Mouse (Mus musculus) gastrocnemius, postnatal 36 days (tissue): Measurements from ENCODE around the gene Eif4h. TPM values are rescaled to one million over a fixed set of nuclear protein-coding genes. Genes with fewer than 3 reads are reported as not detected.
A peak's percentile ranks its signal among the peaks of the same experiment; 100 is the strongest.

Experiments used
- DNase-seq, 2 experiments: peaks; one replicate each; pipeline ENCODE4 v3.0.0; 2022
- intact Hi-C: fragments of 180-260 bp; cut with DNase I; formaldehyde crosslinking; loops from one replicate; pipeline ENCODE4 v1.15.1; 2025
- total RNA-seq, 2 experiments: library from RNA; stranded (reverse); gene quantifications; 2 replicates each; pipeline ENCODE4 v1.2.3; 2021

Gene Eif4h
- total RNA-seq, 2 experiments from 2014 or later = 90.2 to 93.5 TPM

GRCm38 (mm10) chr5:134614296-134614695, 25.0 kb downstream of the Eif4h start:
- intact Hi-C loops = no loop called here

GRCm38 (mm10) chr5:134613727-134614126, 25.6 kb downstream of the Eif4h start:
- no peak for DNase-seq
- intact Hi-C loops = no loop called here

More at GRCm38 (mm10) chr5:134614296-134614695, 25.0 kb downstream of the Eif4h start:
- no peak for DNase-seq

GRCm38 (mm10) chr5:134611810-134612521, 27.3 kb downstream of the Eif4h start:
- intact Hi-C loops = no loop called here
- DNase-seq = no peak

- DNase-seq = no peak
- intact Hi-C loops = no loop called here
Measured at GRCm38 (mm10) chr5:134609916-134610643, 29.2 kb downstream of the Eif4h start.

GRCm38 (mm10) chr5:134607121-134607520, 32.2 kb downstream of the Eif4h start:
- no peak for DNase-seq

GRCm38 (mm10) chr5:134606314-134606713, 33.0 kb downstream of the Eif4h start:
- intact Hi-C loops = no loop called here
- no peak for DNase-seq

More at GRCm38 (mm10) chr5:134607121-134607520, 32.2 kb downstream of the Eif4h start:
- intact Hi-C loops = no loop called here

GRCm38 (mm10) chr5:134604376-134604775, 34.9 kb downstream of the Eif4h start:
- DNase-seq = no peak
- intact Hi-C loops = no loop called here

GRCm38 (mm10) chr5:134597711-134598110, 41.6 kb downstream of the Eif4h start:
- intact Hi-C loops = loop anchor here (10.0 kb wide), 1 partner anchor 223 kb away; no protein-coding TSS in a partner anchor
- peak in 1 of 2 experiments; percentile 30 for DNase-seq

- intact Hi-C loops = loop anchor here (10.0 kb wide), 1 partner anchor 218 kb away; no protein-coding TSS in a partner anchor
- DNase-seq = no peak
Measured at GRCm38 (mm10) chr5:134593093-134593492, 46.2 kb downstream of the Eif4h start.

GRCm38 (mm10) chr5:134592026-134592581, 47.2 kb downstream of the Eif4h start:
- intact Hi-C loops = loop anchor here (10.0 kb wide), 1 partner anchor 217 kb away; no protein-coding TSS in a partner anchor
- DNase-seq = no peak

- intact Hi-C loops = loop anchor here (10.0 kb wide), 1 partner anchor 215 kb away; no protein-coding TSS in a partner anchor
- no peak for DNase-seq
Measured at GRCm38 (mm10) chr5:134589900-134590299, 49.4 kb downstream of the Eif4h start.

GRCm38 (mm10) chr5:134584798-134585197, 54.5 kb downstream of the Eif4h start:
- no peak for DNase-seq
- intact Hi-C loops = no loop called here

- intact Hi-C loops = no loop called here
Measured at GRCm38 (mm10) chr5:134583884-134584213, 55.4 kb downstream of the Eif4h start.

GRCm38 (mm10) chr5:134583006-134583883, 56.0 kb downstream of the Eif4h start:
- intact Hi-C loops = no loop called here
- no peak for DNase-seq

More at GRCm38 (mm10) chr5:134583884-134584213, 55.4 kb downstream of the Eif4h start:
- DNase-seq = no peak

GRCm38 (mm10) chr5:134582221-134582907, 56.9 kb downstream of the Eif4h start:
- intact Hi-C loops = no loop called here

GRCm38 (mm10) chr5:134581146-134581545, 58.1 kb downstream of the Eif4h start, which contains the start of gene Rfc2:
Gene Rfc2, plus strand, starts transcription at chr5:134581366.
- intact Hi-C loops = loop anchor here (2.0 kb wide), 1 partner anchor 72 kb away; no protein-coding TSS in a partner anchor
- DNase-seq = no peak

More at GRCm38 (mm10) chr5:134582221-134582907, 56.9 kb downstream of the Eif4h start:
- peak; percentile 95 to 97 for DNase-seq

- no peak for DNase-seq
- intact Hi-C loops = no loop called here
Measured at GRCm38 (mm10) chr5:134579135-134579534, 60.2 kb downstream of the Eif4h start.

- no peak for DNase-seq
- intact Hi-C loops = no loop called here
Measured at GRCm38 (mm10) chr5:134577534-134577933, 61.8 kb downstream of the Eif4h start.

GRCm38 (mm10) chr5:134576517-134577220, 62.6 kb downstream of the Eif4h start:
- intact Hi-C loops = no loop called here

More at GRCm38 (mm10) chr5:134576517-134577220, 62.6 kb downstream of the Eif4h start:
- DNase-seq = no peak
